Mouse (Mus musculus) heart, adult 2 months (tissue): ENCODE results near the gene Rapgef3. TPM values are rescaled to one million over a fixed set of nuclear protein-coding genes. Genes with fewer than 3 reads are reported as not detected.

Experiments
- DNase-seq, 2 experiments: peaks; one replicate each; pipeline ENCODE4 v3.0.0; 2021
- H3K27ac ChIP-seq: fragments of 200-600 bp; 2 replicates; pipeline ENCODE4 v1.8.1; 2022
- H3K27me3 ChIP-seq: fragments of 200-500 bp; 2 replicates; pipeline ENCODE4 v1.6.1; 2012; ENCODE audit warnings: mild to moderate bottlenecking, low read length, inconsistent platforms, mixed read lengths; ENCODE audit not compliant: control insufficient read depth, insufficient read depth
- H3K36me3 ChIP-seq: fragments of 200-500 bp; 2 replicates; pipeline ENCODE4 v1.6.1; 2012; ENCODE audit warnings: low read length, inconsistent platforms; ENCODE audit not compliant: control insufficient read depth, insufficient read depth
- H3K4me1 ChIP-seq: fragments of 200-500 bp; 2 replicates; pipeline ENCODE4 v1.6.1; 2011; ENCODE audit warnings: low read length; ENCODE audit not compliant: control insufficient read depth, insufficient read depth
- H3K4me3 ChIP-seq: fragments of 200-600 bp; 2 replicates; pipeline ENCODE4 v1.8.1; 2022
- H3K79me2 ChIP-seq: fragments of 200-500 bp; replicated peaks from 2 replicates; pipeline ENCODE4 v1.6.1; 2012; ENCODE audit warnings: mild to moderate bottlenecking, inconsistent platforms, low read length, moderate library complexity, mixed read lengths; ENCODE audit not compliant: control insufficient read depth, insufficient read depth
- H3K9ac ChIP-seq: fragments of 200-500 bp; 2 replicates; pipeline ENCODE4 v1.6.1; 2012; ENCODE audit warnings: low read depth, mild to moderate bottlenecking, control low read depth, inconsistent platforms, low read length, mixed read lengths
- CTCF ChIP-seq: fragments of 200-600 bp; IDR thresholded peaks from 2 replicates; pipeline ENCODE4 v1.8.1; 2022; ENCODE audit warnings: antibody characterized with exemption, mild to moderate bottlenecking, moderate library complexity
- EP300 ChIP-seq: fragments of 200-500 bp; IDR thresholded peaks from 2 replicates; pipeline ENCODE4 v1.6.1; 2011; ENCODE audit warnings: low read depth, low read length, control low read depth; ENCODE audit not compliant: insufficient read depth
- POLR2A ChIP-seq: fragments of 200-500 bp; IDR thresholded peaks from 2 replicates; pipeline ENCODE4 v1.6.1; 2011; ENCODE audit warnings: mild to moderate bottlenecking, low read depth, low read length, control low read depth; ENCODE audit not compliant: insufficient read depth
- WGBS: fragments of 180-500 bp; shearing (Covaris S2); methylation state at CpG from one replicate; pipeline ENCODE4 v1.1.7; 2018; 5-methylcytosine and 5-hydroxymethylcytosine counted together
- intact Hi-C: fragments of 180-260 bp; cut with DNase I; formaldehyde crosslinking; loops from one replicate; pipeline ENCODE4 v1.15.1; 2025
- polyA plus RNA-seq: library from polyadenylated mRNA; depleted of rRNA; stranded (reverse); fragments of >200 nt; gene quantifications from 2 replicates; pipeline ENCODE4 v1.2.3, GENCODE M21; 2012
- total RNA-seq, 2 experiments: library from RNA; stranded (reverse); gene quantifications; 2 replicates each; pipeline ENCODE4 v1.2.3; 2021

Gene Rapgef3
- total and polyA plus RNA-seq, 3 experiments = 21.5 to 44.4 (median 27.9) TPM

GRCm38 (mm10) chr15:97727048-97727447 lies 40.7 kb downstream of the Rapgef3 start:
- Histone ChIP-seq H3K9ac (no peak overlapping the region), H3K27me3 (no peaks in the 10 kb centered on the region), H3K36me3 (no peaks in the 10 kb centered on the region), H3K4me1 (peaks cover 18% of the 10 kb centered on the region), H3K4me3 (no peak overlapping the region), H3K27ac (peak overlapping the region; percentile 43), H3K79me2 (no peaks in the 10 kb centered on the region)
- intact Hi-C loops = no loop called here
- WGBS = 70% methylated on average over 8 of the region's 8 CpGs
- DNase-seq = peak; percentile 55 to 67
- TF ChIP-seq CTCF = no peak
- no peak for TF ChIP-seq POLR2A
- TF ChIP-seq EP300 = no peak

GRCm38 (mm10) chr15:97726310-97726709 lies 41.5 kb downstream of the Rapgef3 start:
- H3K36me3 ChIP-seq = no peaks in the 10 kb centered on the region
- intact Hi-C loops = no loop called here
- H3K4me3 ChIP-seq = no peak overlapping the region
- TF ChIP-seq POLR2A = no peak
- TF ChIP-seq CTCF = no peak
- TF ChIP-seq EP300 = no peak
- peak in 1 of 2 experiments; percentile 22 for DNase-seq
- no peak overlapping the region; the same call in 1 of the 2 replicates for H3K27ac ChIP-seq
- H3K4me1 ChIP-seq = peaks cover 22% of the 10 kb centered on the region
- 82% methylated on average over 13 of the region's 13 CpGs for WGBS
- H3K9ac ChIP-seq = no peak overlapping the region
- no peaks in the 10 kb centered on the region for H3K27me3 ChIP-seq
- H3K79me2 ChIP-seq = no peaks in the 10 kb centered on the region

DNA sequence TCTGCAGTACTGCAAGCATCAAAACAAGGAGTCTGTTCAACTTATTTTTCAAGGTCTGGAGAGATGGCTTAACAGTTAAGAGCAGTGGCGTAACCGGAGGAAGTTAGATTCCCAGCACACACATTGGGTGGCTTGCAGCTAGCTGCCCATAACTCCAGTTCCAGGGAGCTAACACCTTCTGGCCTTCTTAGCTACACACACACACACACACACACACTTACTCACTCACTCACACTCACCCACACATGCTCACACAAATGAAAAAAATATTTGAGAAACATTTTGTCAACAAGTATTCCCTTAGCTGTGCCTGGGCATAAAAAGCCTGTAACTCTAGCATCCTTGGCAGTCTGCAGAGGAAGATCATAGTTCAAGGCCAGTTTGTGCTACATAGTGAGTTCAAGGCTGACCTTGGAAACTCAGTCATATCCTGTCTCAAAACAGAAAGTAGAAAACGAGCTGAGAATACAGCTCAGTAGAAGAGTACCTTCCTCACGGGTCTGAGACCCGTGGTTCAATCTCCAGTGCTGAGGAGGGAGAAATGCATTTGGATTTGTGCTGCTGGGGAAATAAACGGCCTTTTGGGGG lies 42.5 kb downstream of the Rapgef3 start:
- 63% methylated on average over 6 of the region's 6 CpGs for WGBS
- Histone ChIP-seq H3K9ac (no peak overlapping the region), H3K27me3 (no peaks in the 10 kb centered on the region), H3K4me3 (no peak overlapping the region), H3K4me1 (peaks cover 27% of the 10 kb centered on the region), H3K36me3 (no peaks in the 10 kb centered on the region), H3K79me2 (no peaks in the 10 kb centered on the region), H3K27ac (no peak overlapping the region)
- DNase-seq = no peak
- intact Hi-C loops = no loop called here
- TF ChIP-seq CTCF (no peak), POLR2A (no peak), EP300 (no peak)

DNA sequence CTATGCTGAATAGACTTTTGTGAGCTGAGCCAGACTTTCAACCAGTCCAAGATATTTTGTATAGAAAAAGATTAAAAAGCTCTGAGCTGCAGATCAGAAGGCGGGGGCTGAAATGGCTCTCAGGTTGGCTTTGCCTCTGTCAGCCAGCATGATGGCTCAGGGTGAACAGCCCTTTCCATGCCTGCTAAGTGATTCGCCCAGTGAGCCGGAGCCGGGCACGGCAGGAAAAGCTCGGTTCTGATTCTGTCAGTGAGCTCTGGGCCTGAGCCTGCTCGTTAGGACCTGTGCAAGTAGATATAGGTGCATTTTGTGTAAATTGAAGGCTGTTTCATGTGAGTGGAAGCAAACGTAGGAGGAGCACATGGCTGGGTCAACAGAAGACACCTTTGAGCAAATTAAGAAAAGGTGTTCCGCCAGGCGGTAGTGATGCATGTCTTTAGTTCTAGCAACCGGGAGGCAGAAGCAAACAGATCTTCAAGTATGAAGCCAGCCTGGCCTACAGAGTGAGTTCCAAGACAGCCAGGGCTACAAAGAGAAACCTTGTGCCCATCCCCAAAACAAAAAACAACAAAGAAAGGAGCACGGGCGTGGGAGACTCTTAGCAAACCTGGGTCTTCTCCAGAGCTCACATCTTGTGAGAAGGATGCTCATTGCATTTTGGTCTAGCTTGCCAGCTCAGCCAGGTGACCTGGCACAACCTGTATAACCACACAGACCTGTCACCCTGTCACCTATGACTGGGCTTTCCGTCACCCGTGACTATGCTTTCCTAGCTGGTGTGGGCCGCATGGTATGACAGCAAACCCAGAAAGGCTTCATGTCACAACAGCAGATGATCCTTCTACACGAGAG lies 43.2 kb downstream of the Rapgef3 start:
- Histone ChIP-seq H3K27me3 (no peaks in the 10 kb centered on the region), H3K36me3 (no peaks in the 10 kb centered on the region), H3K9ac (no peak overlapping the region), H3K79me2 (no peaks in the 10 kb centered on the region), H3K27ac (no peak overlapping the region), H3K4me3 (no peak overlapping the region), H3K4me1 (peaks cover 22% of the 10 kb centered on the region)
- no peak for DNase-seq
- no peak for TF ChIP-seq CTCF
- no peak for TF ChIP-seq EP300
- TF ChIP-seq POLR2A = no peak
- WGBS = 94% methylated on average over 17 of the region's 17 CpGs
- intact Hi-C loops = no loop called here

DNA sequence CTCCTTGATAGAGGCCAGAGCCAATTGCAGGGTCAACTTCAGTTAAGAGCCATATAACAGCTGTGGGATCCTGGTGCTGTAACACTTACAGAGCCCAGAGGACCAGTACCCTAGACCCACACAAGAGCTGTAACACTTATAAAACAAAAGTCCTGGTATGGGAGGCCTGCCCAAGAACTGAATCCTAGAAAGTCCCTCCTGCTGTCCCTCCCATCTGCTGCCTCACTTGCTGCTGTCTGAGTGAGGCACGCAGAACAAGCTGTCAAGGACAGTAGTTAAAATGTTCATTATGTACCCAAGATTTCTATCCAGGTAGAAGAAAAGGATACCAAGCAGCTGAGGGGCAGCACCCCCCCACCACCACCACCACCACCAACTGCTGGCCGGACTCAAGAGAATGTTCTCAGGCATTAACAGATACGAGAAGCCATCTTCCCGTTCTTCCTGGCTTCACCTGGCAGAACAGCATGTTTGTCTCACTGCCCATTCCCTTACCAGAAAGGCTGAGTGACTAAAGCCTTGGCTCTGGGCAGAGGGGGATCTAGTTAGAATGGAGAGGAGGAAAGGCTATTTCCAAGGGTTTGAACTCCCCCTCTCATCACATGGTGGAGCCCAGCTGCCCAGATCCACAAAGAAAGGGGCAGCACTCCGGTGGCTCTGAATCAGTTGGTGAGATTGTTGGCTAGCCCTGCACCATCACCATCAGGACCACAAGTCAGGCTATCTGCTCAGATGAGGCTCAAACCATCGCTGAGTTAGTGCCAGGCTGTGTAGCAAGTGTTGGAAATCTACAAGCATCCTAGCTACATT lies 44.0 kb downstream of the Rapgef3 start:
- no peak for TF ChIP-seq EP300
- TF ChIP-seq CTCF = no peak
- no peak for TF ChIP-seq POLR2A
- Histone ChIP-seq H3K27ac (no peak overlapping the region), H3K4me3 (no peak overlapping the region), H3K9ac (no peak overlapping the region), H3K27me3 (no peaks in the 10 kb centered on the region), H3K4me1 (peaks cover 22% of the 10 kb centered on the region), H3K36me3 (no peaks in the 10 kb centered on the region), H3K79me2 (no peaks in the 10 kb centered on the region)
- intact Hi-C loops = no loop called here
- WGBS = 85% methylated on average over 6 of the region's 6 CpGs
- no peak for DNase-seq
